Mouse (Mus musculus) retina, adult 2 months (tissue): ENCODE data around the gene Erbb3.
"Not testable (repeated sequence)": the region's sequence is repeated elsewhere in the genome, so short reads cannot be mapped to it uniquely, and the experiment has no call there.

Source experiments
- DNase-seq: peaks from one replicate; pipeline ENCODE4 v3.0.0-alpha.2; 2012; ENCODE audit warnings: low read depth, low spot score

The Erbb3 gene

GRCm38 (mm10) chr10:128589464-128590192 lies at the start of gene Erbb3:
Gene Erbb3, minus strand, starts transcription at chr10:128589652.
- no peak for DNase-seq

DNA sequence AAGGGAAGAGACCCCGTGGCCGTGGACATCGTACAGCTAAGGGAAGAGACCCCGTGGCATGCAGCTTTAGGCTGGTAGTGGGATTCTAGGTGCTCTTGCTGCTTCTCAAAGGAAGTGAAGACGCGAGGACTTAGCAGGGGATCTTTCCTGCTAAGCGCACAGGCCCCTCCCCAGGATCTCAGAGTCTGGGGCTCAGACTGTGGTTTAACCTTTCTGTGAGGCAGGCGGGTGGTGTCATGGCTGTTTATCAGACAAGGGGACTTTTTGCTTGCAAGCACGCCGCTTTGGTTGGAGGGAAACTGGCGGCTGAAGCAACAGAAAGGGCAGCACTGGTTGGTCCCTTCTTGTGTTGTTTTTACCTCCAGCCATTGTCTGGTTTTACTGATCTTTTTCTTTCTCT lies 47.6 kb upstream of the Erbb3 start:
- DNase-seq: no peak

DNA sequence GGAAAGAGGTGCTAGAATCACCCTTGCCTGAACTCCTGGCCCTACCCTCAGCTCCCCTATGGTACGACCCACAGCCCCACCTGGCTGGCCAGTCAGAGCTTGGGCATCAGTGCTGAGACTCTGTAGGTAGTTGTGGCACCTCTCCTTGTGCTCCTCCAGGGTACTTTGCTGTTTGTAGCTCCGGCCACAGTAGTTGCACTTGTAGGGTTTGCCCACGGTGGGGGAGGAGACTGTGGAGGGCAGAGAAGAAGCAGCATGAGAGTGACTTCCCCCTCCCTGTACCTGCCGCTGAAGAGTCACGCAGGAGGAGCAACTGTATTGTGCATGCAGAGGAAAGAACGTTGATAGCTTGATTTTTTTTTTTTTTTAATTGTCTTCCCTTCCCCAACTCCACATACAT lies 47.1 kb upstream of the Erbb3 start:
- DNase-seq: no peak

- no peak for DNase-seq
Observed at GRCm38 (mm10) chr10:128635697-128636096, 46.2 kb upstream of the Erbb3 start.

DNA sequence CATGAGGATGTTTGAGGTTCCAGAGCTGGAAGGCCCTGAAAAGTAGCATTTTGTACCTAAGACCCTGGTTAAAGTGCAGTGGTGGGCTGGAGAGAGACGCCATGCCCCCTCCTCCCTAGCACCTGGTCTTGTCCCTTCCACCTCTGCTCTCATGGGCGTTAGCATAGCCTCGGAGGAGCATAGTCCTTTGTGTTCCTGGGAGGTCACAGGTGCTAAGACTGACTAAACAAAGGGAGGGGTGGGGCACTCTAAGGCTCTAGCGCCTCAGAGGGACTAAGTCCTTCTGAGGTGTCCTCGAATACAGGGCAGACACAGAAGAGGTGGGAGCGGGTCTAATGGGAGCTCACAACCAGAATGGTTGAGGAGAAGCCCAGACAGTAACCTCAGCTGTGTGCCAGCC lies 42.1 kb upstream of the Erbb3 start:
- DNase-seq: no peak

GRCm38 (mm10) chr10:128630306-128630705 lies 40.9 kb upstream of the Erbb3 start:
- not testable (repeated sequence) for DNase-seq

- no peak for DNase-seq
Observed at GRCm38 (mm10) chr10:128629746-128630145, 40.3 kb upstream of the Erbb3 start.

DNA sequence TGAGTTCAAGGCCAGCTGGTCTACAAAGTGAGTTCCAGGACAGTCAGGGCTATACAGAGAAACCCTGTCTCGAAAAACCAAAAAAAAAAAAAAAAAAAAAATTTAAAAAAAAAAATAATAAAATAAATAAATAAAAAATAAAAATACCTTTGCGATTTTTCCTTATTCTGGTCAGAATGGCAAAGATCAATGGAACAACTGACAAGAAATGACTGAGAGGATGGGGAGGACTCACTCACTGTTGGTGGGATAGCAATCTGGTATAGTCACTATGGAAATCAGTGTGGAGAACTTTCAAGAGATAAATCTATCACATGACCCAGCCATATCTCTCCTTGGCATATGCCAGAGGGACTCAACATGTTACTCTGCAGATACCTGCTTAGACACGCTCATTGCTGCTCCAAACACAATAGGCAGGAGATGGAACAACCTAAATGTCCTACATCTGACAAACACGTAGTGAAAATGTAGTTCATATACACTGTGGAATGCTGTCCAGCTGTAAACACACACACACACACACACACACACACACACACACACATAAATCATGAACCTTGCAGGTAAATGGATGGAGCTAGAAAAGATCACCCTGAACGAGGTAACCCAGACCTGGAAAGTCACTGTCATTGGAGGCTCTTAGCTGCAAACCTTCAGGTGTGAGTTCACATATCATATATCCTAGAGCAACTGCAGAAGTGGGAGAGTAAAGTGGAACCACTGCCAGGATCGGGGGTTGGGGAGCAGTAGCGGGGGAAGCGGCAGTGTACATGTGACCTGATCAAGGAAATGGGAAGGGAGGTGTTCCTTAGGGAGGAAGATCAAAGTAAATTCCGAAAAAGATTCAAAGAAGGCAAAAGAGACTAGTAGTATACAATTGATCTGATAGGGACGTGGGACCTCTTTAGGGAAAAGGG lies 38.2 kb upstream of the Erbb3 start:
- DNase-seq: no peak

DNA sequence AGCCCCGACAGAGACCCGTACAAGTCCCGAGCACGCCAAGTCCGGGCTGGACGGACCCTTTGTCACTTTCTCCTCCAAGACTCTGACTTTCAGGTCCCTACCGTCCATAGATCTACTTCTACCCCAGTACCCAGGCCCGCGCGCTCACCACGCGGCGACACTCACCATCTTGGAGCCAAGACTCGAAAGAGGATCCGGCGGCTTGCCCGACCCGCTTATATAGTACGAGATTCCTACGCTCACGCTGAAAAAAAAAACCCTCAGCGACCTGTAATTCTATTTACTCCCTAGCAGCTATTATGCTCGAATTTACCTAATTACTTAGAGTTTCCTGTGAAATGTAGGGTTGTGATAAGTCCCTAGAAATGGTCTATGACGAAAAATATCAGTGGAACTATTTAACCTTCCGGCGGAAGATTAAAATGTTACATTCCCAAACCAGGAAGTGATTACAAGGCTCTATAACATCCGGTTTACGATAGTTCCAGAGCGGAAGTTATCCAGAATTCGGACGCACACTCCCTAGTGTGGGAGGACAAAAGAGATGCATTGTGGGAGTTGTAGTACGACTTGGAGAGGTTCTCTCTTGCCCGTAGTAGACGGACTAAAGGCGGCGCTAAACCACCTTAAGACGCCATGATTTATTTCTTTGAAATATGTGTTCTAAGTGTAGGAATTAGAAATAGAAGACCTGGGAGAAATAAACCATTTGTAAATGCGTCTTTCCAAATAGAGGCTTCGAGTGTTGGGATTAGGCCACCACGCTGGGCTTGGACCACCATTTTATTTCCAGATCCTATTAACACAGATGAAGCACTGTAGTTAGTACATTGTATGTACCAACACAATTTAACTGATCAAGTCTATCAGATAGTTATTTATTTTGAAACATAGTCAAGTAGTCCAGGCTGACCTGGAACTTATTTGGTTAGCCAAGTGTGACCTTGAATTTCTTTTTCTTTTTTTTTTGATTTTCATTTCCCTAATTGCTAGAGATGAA lies 37.2 kb upstream of the Erbb3 start, which contains the start of gene Rps26:
Gene Rps26 (minus strand): TSS at position 437 of the 1,000 bp plus-strand sequence.
- DNase-seq: peak; percentile 99

DNA sequence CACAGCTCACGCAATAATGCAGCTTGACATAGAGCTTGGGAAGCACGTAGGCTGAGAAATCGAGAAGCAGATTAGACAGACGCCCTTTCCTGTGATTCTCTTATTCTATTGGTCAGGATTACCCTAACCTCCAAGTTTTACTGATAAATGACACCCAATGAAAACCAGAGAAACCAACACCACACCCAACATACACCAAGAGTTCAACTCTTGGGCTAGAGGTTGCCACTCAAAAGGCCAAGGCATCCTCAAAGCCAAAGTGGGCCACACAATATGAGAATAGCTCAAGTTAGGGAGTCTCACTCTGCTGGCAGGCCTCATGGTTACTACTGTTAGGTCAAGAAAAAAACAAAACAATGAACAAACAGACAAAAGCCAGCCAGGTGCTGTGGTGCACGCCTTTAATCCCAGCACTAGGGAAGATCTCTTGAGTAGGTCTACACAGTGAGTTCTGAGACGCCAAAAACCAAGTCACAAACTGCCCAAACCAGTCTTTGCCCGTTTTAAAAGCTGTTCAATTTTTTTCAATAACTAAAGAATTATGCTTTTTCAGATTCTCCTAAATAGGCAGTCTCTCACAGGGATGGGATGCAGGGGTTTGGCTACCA lies 35.9 kb upstream of the Erbb3 start:
- DNase-seq: no peak

DNA sequence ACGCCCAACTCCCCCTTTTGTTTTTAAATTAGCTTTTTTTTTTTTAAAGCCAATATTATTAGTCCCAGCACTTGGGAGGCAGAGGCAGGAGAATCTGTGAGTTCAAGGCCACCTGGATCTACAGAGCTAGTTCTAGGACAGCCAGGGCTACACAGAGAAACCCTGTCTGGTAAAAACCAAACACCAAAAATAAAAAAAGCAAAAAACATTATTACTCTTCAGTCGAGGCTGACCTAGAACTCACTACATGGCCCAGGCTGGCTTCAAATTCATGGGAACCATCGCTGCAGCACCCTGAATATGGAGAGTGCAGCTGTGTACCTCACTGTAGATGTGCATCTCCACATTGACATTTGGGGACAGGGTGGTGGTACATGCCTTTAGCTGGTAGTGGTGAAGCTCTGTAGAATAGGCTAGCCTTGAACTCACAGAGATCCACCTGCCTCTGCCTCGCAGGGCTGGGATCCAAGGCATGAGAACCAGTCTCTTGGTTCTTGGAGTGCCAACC lies 33.7 kb upstream of the Erbb3 start:
- not testable (repeated sequence) for DNase-seq

- DNase-seq: no peak
Observed at GRCm38 (mm10) chr10:128622702-128623101, 33.2 kb upstream of the Erbb3 start.

GRCm38 (mm10) chr10:128621986-128622520 lies 32.6 kb upstream of the Erbb3 start:
- DNase-seq: no peak

DNA sequence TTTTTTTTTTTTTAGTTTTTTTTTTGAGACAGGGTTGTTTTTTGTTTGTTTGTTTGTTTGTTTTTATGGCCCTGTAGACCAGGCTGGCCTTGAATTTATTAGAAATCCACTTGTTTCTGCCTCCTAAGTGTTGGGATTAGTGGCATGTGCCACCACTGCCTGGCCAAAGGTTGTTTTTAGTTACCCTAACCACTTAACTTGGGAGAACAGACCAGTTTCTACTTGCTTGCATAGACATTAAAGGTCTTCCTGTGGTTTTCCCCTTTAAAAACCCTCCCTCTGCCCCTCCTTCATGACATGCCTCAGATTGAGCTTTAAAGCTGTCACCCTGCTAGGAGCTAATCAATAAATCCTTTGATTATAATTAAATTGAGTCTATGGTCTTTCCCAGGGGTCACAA lies 30.8 kb upstream of the Erbb3 start:
- no peak for DNase-seq

DNA sequence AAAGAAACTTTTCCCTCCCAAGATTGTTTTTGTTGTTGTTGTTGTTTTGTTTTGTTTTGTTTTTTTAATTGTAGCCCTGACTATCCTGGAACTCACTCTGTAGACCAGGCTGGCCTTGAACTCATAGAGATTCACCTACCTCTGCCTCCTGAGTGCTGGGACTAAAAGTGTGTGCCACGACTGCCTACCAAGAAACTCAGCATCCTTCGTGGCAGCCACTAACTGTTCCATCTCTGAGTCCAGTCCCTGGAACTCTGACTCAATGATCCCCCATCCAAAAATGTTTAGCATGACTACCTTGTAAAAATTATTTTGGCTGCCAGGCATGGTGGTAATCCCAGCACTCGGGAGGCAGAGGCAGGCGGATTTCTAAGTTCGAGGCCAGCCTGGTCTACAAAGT lies 29.7 kb upstream of the Erbb3 start:
- not testable (repeated sequence) for DNase-seq

DNA sequence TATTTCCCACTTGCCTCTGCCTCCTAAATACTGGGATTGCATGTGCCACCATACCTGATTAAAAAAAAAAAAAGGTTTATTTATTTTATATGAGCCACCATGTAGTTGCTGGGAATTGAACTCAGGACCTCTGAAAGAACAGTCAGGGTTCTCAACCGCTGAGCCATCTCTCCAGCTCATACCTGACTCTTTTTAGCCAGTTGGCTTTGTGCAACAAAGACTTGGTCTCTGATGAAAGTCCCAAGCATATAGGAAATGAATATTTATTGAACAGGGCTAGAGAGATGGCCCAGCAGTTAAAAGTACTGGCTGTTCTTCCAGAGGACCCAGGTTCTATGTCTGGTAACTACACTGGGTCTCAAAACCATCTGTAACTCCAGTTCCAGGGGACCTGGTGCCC lies 29.1 kb upstream of the Erbb3 start:
- DNase-seq: no peak

DNA sequence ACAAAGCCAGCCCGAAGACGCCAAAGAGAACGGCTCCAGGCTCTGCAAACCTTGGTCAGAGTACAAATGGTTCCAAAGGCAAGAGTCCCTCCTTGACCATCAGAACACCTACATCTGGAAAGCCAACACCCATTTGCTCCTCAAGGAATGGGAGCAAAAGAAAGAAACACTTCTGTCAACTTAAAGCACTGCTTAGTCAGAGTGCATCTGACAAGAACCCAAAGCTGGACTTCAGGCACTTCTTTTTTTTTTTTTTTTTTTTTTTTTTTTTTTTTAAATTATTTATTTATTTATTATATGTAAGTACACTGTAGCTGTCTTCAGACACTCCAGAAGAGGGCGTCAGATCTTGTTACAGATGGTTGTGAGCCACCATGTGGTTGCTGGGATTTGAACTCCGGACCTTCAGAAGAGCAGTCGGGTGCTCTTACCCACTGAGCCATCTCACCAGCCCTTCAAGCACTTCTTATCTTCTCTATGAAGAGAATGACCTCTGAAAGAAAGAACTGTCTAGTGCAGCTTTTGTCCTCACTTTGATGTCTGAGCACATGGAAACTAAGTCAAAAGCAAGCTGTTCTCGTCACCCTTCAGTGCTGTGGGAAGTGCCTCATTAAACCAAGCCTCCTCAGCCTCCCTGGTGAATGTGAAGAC lies 26.5 kb upstream of the Erbb3 start:
- not testable (repeated sequence) for DNase-seq

GRCm38 (mm10) chr10:128614934-128615333 lies 25.5 kb upstream of the Erbb3 start:
- DNase-seq: no peak

DNA sequence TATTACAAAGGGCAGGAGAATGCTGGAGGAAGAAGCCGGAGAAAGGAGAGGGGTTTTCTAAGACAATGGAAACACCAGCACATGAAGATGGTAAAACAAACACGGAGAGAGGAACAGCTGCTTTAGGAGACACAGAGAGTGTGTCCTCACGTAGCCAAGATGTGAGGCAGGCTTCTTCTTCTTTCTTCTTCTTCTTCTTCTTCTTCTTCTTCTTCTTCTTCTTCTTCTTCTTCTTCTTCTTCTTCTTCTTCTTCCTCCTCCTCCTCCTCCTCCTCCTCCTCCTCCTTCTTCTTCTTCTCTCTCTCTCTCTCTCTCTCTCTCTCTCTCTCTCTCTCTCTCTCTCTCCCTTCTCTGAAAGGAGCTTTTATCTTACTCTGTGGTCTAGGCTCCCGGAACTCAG lies 24.4 kb upstream of the Erbb3 start:
- DNase-seq: not testable (repeated sequence)

DNA sequence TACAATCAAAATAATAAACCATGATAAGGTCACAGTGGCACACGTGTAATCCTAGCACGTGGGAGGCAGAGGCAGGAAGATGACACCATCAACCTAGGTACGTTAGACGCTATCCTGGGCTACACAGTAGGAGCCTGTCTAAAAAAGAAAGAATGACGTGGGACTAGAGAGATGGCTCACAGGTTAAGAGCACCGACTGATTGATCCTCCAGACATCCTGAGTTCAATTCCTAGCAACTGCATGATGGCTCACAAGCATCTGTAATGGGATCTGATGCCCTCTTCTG lies 23.6 kb upstream of the Erbb3 start:
- DNase-seq: no peak
